Mouse (Mus musculus) T-helper 17 cell (primary cell): ENCODE data around the gene Hmgcl.

Experiments
- in situ Hi-C, 2 experiments: fragments of 300-600 bp; cut with MboI, MseI; formaldehyde crosslinking; loops; 1 replicate in 1 of 2; 2 replicates in 1 of 2; pipeline ENCODE4 v1.15.1; 2025; ENCODE audit warnings: high pct_unique_total_duplicates in 2 of 2

The Hmgcl gene

DNA sequence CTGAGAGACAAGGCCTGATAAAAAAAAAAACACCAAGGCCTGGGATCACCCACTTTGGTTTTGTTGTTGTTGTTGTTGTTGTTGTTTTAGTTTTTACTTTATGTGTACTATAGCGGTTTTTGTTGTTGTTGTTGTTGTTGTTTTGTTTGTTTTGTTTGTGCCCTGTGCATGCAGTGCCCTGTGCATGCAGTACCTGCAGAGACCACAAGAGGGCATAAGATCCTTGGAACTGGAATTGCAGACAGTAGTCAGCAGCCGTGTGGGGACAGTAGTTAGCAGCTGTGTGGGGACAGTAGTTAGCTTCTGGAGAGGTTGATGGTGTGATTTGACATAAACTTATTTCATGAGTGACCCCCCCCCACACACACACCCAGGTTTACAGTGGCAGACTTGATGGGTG lies 8.0 kb downstream of the Hmgcl start:
- in situ Hi-C loops, result loop anchor here in 1 of 2 experiments (25.0 kb wide), 1 partner anchor 208 kb away; the partner anchor contains the start of gene E2f2

DNA sequence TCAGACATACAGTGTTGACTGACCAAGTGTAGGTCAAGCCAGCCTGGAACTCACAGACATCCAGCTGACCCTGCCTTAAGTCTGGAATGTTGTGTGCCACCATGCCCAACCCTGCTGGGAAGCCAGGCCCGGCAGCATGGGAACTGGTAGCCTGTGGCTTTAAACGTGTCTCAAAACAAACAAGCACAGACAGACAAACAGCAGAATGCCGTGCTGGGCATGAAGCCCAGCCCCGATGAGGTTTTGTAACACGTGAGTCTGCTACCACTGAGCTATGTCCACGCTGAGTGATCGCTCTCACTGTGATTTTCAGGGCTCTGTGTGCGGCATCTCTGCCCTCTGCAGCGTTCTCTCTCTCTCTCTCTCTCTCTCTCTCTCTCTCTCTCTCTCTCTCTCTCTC lies 9.6 kb downstream of the Hmgcl start:
- in situ Hi-C loops, result loop anchor here in 1 of 2 experiments (25.0 kb wide), 1 partner anchor 206 kb away; the partner anchor contains the start of gene E2f2

DNA sequence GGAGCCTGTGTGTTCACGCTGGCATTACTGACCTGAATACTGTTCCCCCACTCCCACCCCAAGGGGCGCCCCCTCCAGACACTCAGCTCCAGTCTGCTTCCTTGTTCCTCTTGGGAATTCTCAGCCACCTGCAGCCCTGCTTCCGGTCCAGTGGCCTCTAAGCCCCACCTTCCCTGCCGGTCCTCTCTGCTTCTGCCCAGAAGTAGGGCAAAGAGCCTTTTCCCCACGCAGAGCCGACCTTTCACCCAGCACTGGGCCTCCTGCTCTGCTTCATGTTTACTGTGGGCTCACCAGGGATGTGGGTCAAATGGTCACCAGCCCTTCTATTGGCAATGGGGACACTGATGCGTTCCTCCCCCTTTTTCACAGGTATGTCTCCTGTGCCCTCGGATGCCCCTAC lies 12.1 kb downstream of the Hmgcl start:
- in situ Hi-C loops, result loop anchor here in 1 of 2 experiments (25.0 kb wide), 1 partner anchor 204 kb away; the partner anchor contains the start of gene E2f2

DNA sequence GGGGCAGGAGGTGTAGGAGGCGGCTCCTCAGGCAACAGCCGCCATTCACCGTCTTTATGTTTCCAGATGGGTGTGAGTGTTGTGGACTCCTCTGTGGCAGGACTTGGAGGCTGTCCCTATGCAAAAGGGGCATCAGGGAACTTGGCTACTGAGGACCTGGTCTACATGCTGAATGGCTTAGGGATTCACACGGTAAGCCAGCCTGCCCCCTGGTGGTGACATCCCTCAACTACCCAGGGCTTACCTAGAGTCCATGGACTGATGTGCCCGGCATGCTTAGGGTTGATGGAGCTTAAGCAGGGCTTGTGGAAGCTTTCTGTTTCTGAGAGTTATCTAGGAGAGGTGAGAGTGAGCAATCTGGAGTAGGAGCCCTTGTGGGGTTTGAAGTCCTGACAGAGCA lies 14.5 kb downstream of the Hmgcl start:
- in situ Hi-C loops, result loop anchor here in 1 of 2 experiments (25.0 kb wide), 1 partner anchor 202 kb away; the partner anchor contains the start of gene E2f2

DNA sequence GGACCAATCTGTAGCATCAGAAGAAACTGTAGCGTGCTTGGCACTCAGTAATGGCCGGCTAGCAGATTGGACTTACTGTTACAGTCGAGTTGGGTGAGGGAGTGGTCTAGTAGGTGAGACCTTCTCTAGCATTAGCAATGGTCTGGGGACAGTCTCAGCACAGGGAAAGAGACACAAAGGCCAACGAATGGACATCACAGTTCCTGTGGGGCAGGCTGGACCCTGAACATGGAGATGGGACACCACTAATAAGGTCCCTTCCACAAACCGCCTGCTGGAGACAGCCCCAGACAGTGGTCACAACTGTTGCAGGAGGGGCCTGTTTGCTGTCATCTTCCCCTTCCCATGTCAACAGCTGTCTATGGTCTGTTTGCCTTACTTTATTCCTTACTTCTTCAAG lies 15.5 kb downstream of the Hmgcl start:
- in situ Hi-C loops, result loop anchor here in 1 of 2 experiments (25.0 kb wide), 1 partner anchor 201 kb away; the partner anchor contains the start of gene E2f2

DNA sequence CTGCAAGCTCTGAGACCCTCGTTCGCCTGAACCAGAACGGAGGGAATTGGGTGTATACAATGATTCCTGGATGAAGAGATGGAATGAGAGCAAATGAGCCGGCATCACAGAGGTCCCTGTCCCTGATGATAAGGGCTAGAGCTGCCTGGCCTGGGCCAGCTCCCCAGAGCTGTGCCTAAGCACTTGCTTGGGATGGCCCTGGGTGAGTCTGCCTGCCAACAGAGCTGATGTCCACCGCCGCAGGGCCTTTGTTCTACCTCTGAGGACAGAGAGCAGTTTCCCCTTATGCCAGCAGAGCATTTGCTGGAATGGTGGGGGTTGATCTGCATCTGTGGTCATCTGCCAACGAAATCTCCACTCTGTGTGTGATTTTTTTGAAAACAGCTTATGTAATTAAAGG lies 15.9 kb downstream of the Hmgcl start:
- in situ Hi-C loops, result loop anchor here in 1 of 2 experiments (25.0 kb wide), 1 partner anchor 200 kb away; the partner anchor contains the start of gene E2f2

DNA sequence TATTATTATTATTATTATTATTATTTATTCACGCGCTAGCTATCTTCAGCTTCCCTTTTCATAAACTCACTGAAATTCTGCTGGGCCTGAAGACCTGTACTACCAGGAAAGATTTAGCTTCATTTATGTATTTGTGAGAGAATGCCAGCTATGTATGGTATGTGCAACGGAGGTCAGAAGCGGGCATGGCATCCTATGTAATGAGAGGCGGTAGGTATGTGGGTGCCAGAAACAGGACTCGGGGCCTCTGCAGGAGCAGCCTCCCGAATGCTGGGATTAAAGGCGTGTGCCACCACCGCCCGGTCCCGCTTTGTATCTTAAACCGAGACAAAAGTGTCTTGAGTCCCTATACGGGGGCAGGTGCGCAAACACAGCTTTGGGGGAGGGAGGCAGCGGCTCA lies 16.7 kb downstream of the Hmgcl start:
- in situ Hi-C loops, result loop anchor here in 1 of 2 experiments (25.0 kb wide), 1 partner anchor 199 kb away; the partner anchor contains the start of gene E2f2

DNA sequence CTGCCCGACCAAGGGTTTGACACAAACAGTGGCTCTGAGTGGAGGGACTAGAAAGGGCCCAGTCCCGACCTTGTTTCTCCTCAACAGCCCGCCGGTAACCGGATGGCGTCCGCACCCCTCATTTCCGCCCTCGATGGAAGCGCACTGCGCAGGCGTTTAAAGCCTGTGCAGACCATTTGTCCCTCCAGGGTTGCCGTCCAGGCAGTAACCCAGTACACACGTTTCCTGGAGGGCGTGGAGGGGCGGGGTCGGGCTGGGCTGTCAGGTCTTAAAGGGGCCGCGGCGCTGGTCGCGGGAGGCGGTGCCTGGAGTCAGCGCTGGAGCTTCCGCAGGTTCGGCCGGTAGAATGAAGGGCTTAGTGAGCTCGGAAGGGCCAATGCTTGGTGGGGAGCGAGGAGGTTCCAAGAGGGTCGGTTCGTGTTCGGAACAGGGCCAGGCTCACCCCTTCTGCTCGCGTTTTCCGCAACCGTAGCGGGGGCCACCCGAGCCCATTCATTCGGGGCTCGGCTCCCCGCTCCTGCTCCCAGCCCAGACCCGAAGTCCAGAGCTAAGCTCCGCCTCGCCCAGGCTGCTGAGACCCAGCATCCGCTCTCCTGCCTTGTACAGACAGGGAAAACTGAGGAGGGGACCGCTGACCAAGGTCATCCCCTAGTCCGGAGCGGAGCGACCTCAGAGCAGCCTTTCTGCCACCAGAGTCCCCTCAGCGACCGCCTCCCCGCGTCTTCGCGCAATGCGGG lies 17.4 kb downstream of the Hmgcl start, which contains the start of gene Gale:
Gene Gale (plus strand): TSS at position 271 of the 737 bp plus-strand sequence.
- in situ Hi-C loops, result loop anchor here in 1 of 2 experiments (25.0 kb wide), 1 partner anchor 199 kb away; the partner anchor contains the start of gene E2f2

DNA sequence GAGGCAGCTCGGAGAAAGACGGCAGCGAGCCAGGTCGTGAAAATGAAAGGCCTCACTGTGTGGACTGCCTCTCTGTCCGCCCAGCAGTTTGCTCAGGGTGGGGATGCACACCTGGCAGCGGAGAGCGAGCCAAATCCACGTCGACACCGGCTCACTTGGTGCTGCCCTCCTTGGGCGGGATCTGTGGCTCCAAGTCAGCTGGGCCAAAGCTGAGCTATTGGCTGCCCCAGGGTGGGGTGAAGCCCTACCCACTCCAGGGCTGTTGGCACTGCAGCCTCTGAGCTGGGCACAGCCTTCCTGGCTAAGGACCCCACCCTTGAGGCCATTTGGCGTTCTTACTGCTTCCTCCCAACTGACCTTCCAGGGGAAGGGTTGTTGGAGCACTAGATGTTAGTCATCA lies 18.2 kb downstream of the Hmgcl start:
- in situ Hi-C loops, result loop anchor here in 1 of 2 experiments (25.0 kb wide), 1 partner anchor 198 kb away; the partner anchor contains the start of gene E2f2

DNA sequence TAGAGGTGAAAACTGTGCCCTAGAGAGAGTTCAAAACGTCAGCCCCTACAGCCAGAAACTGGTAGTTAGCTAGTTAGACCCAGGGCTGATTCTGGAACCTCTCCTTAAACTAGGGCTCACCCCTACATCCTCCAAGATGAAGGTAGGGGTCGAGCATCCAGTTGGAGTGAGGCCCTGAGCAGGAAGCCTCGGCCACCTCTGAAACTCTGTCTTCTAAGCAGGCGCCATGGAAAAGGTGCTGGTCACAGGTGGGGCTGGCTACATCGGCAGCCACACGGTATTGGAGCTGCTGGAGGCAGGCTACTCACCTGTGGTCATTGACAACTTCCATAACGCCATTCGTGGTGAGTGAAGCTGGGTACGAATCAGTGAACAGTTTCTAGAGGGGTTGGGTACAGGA lies 18.9 kb downstream of the Hmgcl start:
- in situ Hi-C loops, result loop anchor here in 1 of 2 experiments (25.0 kb wide), 1 partner anchor 197 kb away; the partner anchor contains the start of gene E2f2

DNA sequence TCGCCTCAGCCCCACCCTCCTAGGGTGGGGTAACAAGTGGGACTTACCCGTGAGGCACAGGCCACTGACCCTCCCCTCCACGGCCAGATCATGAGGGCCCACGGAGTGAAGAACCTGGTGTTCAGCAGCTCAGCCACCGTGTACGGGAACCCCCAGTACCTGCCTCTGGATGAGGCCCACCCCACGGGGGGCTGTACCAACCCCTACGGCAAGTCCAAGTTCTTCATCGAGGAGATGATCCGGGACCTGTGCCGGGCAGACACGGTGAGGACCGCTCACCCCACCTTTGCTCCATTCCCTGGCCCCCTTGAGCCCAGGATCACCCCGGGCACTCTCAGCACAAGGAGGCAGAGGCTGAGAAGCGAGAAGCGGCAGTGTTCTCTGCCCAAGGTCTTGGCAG lies 20.0 kb downstream of the Hmgcl start:
- in situ Hi-C loops, result loop anchor here in 1 of 2 experiments (25.0 kb wide), 1 partner anchor 196 kb away; the partner anchor contains the start of gene E2f2

DNA sequence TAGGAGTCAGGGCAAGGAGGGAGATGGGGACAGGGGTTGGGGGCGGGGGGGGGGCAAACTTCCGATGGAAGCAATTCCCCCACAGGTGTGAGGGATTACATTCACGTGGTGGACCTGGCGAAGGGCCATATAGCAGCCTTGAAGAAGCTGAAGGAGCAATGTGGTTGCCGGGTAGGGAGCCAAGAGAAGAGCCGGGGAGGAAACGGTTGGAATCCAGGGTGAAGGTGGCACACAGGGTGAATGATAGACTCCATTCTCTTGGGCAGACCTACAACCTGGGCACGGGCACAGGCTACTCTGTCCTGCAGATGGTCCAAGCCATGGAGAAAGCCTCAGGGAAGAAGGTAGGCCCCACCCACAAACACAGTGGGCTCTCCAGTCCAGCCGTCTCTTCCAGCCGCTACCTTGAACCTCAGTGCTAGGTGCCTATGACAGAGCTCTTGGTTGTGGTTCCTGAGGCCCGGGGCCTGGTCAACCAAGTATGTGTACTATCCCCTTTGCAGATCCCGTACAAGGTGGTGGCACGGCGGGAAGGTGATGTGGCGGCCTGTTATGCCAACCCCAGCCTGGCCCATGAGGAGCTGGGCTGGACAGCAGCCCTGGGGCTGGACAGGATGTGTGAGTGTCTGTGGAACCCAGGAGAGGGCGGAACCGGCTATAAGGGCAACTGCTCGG lies 21.0 kb downstream of the Hmgcl start:
- in situ Hi-C loops, result loop anchor here in 1 of 2 experiments (25.0 kb wide), 1 partner anchor 195 kb away; the partner anchor contains the start of gene E2f2

DNA sequence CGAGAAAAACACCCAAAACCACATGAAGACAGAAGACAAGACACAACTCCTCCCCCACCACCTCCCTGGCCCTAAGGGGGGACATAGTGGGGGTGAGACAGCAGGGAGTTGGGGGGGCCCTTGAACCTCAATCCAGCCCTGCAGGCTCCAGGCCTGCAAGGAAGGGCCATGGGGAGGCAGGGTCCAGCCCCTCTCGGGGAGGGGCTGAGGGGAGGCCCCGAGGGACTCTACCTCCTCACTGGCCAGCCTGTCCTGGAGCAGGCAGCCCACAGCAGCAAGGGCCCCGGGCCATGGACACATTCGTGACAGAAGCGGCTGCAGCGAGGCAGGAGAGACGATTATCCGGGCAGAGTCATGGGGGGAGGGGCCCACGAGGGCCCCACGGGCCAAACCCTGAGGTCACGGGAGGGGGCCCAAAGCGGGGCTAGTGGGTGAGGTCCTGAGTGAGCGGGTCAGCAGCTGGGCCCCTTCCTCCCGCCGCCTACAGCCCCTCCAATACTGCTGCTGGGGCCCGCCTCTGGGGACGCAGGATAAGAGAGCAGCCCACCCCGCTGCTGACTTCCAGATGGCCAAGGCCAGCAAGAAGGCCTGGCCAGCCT lies 22.1 kb downstream of the Hmgcl start:
- in situ Hi-C loops, result loop anchor here in 1 of 2 experiments (25.0 kb wide), 1 partner anchor 194 kb away; the partner anchor contains the start of gene E2f2

DNA sequence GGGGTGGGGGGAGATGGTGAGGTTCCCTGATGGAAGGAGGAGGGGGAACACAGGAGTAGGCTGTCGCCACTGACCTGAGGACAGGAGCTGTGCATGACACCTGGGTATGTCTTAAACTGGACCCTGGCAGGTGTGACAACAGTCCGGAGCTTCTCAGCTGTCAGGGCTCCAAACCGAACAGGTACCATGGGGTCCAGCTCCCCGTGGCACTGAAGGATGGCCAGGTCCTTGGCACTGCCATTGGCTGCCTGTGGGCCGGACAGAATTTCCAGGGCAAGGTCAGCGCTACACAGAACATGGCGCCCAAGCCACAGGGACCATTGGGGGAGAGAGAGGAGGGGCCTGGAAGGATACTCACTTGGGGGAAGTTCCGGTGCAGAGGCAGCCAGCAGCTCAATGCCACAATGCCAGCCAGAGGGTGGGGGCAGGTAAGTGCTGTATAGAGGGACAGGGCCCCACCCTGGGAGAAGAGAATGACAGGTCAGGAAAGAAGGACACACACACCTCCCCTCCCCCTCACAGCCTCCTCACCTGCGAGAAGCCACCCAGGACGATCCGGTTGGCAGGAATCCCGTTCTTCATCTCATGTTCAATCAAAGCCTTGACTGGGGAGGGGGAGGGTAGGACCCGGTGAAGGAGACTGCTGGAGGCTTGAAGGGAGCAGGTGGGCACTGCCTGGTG lies 23.0 kb downstream of the Hmgcl start:
- in situ Hi-C loops, result loop anchor here in 1 of 2 experiments (25.0 kb wide), 1 partner anchor 193 kb away; the partner anchor contains the start of gene E2f2

DNA sequence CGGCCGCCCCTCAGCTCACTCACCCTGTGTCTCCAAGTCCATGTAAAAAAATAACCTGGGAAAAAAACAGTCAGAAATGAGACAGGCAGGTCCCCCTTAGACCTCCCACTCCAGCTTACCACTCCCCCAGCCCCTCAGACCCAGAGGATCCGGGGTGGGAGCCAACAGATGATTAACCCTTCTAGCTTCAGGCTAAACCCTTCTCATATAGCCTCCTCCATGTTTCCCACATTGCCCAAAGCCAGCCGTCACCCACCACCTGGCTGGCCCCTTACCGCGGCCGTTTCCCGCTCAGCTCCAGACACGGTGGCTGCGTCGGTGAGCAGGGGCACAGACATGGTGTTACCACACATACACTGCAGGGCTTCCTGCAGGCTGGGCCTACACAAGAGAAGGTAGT lies 24.3 kb downstream of the Hmgcl start:
- in situ Hi-C loops, result loop anchor here in 1 of 2 experiments (25.0 kb wide), 1 partner anchor 192 kb away; the partner anchor contains the start of gene E2f2

DNA sequence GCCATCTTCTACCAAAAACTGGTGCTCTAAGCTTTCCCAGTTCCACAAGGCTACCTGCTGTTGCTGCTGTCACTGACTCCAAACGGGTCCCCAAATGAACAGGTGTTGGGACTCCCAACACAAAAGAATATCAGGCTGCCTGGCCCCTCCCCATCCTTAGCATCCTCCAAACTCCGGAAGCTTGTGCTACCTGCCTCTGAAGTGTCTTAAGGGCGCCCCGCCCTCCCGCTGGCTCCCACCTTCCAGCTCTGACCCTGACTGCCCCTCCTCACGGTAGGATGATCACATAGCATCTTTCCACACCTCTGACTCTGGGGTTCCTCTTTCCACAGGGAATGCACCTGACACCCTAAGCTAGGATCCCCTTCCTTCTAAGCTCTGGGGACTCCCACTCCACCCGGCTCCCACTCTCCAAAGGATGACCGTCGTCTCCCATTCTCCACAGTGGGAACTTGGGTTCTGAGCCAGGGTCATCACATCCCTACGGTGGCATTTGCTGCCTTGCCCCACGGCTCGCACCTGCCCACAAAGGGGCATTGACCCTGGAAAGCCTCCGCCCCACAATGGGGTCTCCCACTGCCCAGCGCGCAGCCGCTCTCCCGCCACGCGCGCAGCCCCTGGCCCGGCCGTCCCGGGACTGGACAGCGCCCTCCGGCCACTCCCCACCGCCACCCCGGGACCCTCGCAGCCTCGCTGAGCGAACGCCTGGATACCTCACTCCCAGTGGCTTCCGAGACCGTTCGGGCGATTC lies 25.7 kb downstream of the Hmgcl start:
- in situ Hi-C loops, result loop anchor here in 1 of 2 experiments (25.0 kb wide), 1 partner anchor 190 kb away; the partner anchor contains the start of gene E2f2

DNA sequence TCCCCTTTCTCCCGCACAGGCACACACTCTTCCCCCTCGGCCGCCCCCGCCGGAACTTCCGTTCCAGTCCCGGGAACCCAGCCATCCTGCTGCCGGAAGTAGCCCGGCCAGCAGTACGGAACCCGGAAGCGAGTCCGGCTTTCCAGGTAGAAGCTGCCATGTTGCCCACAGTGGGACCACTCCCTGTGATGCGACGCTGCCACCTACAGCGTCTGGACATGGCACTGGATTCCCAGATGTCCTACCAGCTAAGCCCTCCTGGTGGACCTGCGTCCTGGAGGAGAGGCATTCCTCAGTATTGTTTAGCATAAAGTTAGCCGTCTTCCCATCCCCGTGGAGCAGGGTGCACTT lies 26.3 kb downstream of the Hmgcl start, which contains the start of gene Lypla2:
Gene Lypla2 (minus strand): TSS at position 71 of the 351 bp plus-strand sequence.
- in situ Hi-C loops, result loop anchor here in 1 of 2 experiments (25.0 kb wide), 1 partner anchor 190 kb away; the partner anchor contains the start of gene E2f2

DNA sequence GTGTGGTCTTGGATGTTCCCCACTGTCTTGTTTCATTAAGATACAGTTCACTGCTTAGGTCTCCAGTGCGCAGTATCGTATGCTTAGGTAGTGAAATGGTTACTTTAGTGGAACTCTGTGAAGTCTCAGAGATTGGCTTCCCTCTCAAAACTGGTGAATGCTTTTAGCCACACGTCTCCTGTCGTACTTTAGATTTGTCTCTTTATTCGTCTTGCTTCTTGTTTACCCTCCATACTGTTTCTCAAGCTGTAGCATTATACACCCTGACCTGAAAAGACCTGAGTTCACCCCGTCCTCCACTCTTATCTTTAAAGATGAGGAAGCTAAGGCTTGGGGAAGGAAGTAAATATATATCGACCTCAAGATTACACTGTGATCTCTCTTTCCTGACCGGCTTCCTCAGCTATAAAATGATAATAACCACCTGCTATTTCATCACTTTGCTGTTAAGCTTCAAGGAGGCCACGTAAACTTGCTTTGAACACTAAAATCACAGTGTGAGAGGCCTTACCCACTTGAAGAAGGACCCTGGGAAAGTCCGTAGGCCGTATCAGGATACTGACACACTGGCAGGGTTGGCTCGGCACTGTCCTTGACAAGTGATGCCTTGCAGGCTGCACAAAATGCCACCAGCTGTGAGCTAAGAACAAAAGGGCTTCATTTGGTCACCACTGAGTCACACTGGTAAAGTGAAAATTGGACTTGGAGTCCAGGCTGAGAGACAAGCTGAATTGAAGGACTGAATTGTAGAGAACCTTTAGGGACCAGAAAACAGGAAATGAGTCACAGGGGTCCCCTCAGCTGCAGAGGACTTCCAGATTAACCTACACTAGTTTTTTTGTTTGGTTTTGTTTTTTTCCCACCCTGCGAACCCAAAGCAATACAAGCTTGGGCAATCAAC lies 26.9 kb downstream of the Hmgcl start:
- in situ Hi-C loops, result loop anchor here in 1 of 2 experiments (25.0 kb wide), 1 partner anchor 189 kb away; the partner anchor contains the start of gene E2f2
